Mouse (Mus musculus) MEL (cell line): ENCODE results near the gene Atg7.

Experiments
- CTCF ChIP-seq, 3 experiments: IDR thresholded peaks in 2 of 3; conservative IDR thresholded peaks in 1 of 3; 2 replicates each; pipeline ENCODE4 v1.5.1; 2011 to 2012; ENCODE audit warnings: low read length in 3 of 3, low read depth in 2 of 3, mild to moderate bottlenecking in 2 of 3, improper control_type of control experiment in 1 of 3, inconsistent platforms in 1 of 3, mixed read lengths in 1 of 3, moderate library complexity in 1 of 3; ENCODE audit not compliant: control insufficient read depth in 1 of 3, insufficient read depth in 1 of 3, poor library complexity in 1 of 3, severe bottlenecking in 1 of 3
- ELF1 ChIP-seq: IDR thresholded peaks from 2 replicates; pipeline ENCODE4 v1.6.1; 2014; ENCODE audit warnings: low read depth, mild to moderate bottlenecking, inconsistent platforms, low read length, improper control_type of control experiment, moderate library complexity
- EP300 ChIP-seq, 2 experiments: IDR thresholded peaks; 2 replicates each; pipeline ENCODE4 v1.6.1; 2011; ENCODE audit warnings: improper control_type of control experiment in 2 of 2, low read length in 2 of 2, low read depth in 1 of 2, mild to moderate bottlenecking in 1 of 2
- ETS1 ChIP-seq: IDR thresholded peaks from 2 replicates; pipeline ENCODE4 v1.6.1; 2012; ENCODE audit warnings: low read depth, mild to moderate bottlenecking, inconsistent platforms, low read length, improper control_type of control experiment, moderate library complexity
- GABPA ChIP-seq: IDR thresholded peaks from 2 replicates; pipeline ENCODE4 v1.6.1; 2012; ENCODE audit warnings: low read depth, mild to moderate bottlenecking, inconsistent platforms, low read length, improper control_type of control experiment, moderate library complexity
- MAFK ChIP-seq: IDR thresholded peaks from 2 replicates; pipeline ENCODE4 v1.6.1; 2011; ENCODE audit warnings: low read depth, mild to moderate bottlenecking, low read length, improper control_type of control experiment, borderline replicate concordance
- NELFE ChIP-seq: IDR thresholded peaks from 2 replicates; pipeline ENCODE4 v1.6.1; 2011; ENCODE audit warnings: low read depth, low read length, improper control_type of control experiment
- POLR2A ChIP-seq, 2 experiments: IDR thresholded peaks; 2 replicates each; pipeline ENCODE4 v1.6.1; 2011 to 2012; ENCODE audit warnings: low read length in 2 of 2, mild to moderate bottlenecking in 2 of 2, control low read depth in 1 of 2, improper control_type of control experiment in 1 of 2, low read depth in 1 of 2, moderate library complexity in 1 of 2; ENCODE audit not compliant: control insufficient read depth in 1 of 2, insufficient read depth in 1 of 2, poor library complexity in 1 of 2
- SIN3A ChIP-seq: IDR thresholded peaks from 2 replicates; pipeline ENCODE4 v1.6.1; 2012; ENCODE audit warnings: low read length, improper control_type of control experiment, inconsistent platforms
- TAL1 ChIP-seq: IDR thresholded peaks from 2 replicates; pipeline ENCODE4 v1.6.1; 2012; ENCODE audit warnings: mild to moderate bottlenecking, inconsistent platforms, low read length, moderate library complexity, mixed read lengths
- USF1 ChIP-seq: IDR thresholded peaks from 2 replicates; pipeline ENCODE4 v1.6.1; 2014; ENCODE audit warnings: low read depth, mild to moderate bottlenecking, inconsistent platforms, low read length, improper control_type of control experiment, moderate library complexity
- ZC3H11A ChIP-seq: IDR thresholded peaks from 2 replicates; pipeline ENCODE4 v1.6.1; 2012; ENCODE audit warnings: low read depth, mild to moderate bottlenecking, inconsistent platforms, low read length, improper control_type of control experiment
- ZMIZ1 ChIP-seq: IDR thresholded peaks from 2 replicates; pipeline ENCODE4 v1.6.1; 2012; ENCODE audit warnings: low read depth, mild to moderate bottlenecking, inconsistent platforms, low read length, improper control_type of control experiment, moderate library complexity
- ZNF384 ChIP-seq: IDR thresholded peaks from 2 replicates; pipeline ENCODE4 v1.6.1; 2012; ENCODE audit warnings: low read depth, mild to moderate bottlenecking, inconsistent platforms, low read length, improper control_type of control experiment

DNA sequence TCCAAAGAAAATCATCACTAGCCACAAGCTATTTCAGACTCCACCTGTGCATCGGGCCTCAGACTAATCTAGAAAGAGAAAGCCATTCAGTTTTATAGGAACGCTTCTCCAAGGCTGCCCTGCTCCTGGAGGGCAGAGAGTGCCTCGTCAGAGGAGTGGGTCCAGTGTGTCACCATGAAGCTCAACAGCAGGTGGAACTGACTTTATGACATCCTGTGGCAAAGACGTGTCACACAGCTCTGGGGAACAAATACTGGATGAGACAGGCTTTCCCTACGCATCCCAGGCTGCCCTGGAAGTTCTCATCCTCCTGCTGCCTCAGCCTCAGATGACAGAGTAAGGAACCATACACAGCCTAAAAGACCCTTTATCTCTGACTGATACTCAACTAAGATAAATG is 263.3 kb downstream of the Atg7 start:
- TF ChIP-seq ZNF384: no peak
- no peak for TF ChIP-seq CTCF (IDR thresholded peaks at IDR 0.05 in 2 of 3, conservative IDR thresholded peaks at IDR 0.05 in 1 of 3; ENCODE audit: control insufficient read depth in 1 of 3, insufficient read depth in 1 of 3, low read depth in 2 of 3, low read length in 3 of 3, poor library complexity in 1 of 3, severe bottlenecking in 1 of 3)
- no peak for TF ChIP-seq POLR2A (IDR thresholded peaks at IDR 0.05; ENCODE audit: control insufficient read depth in 1 of 2, insufficient read depth in 1 of 2, low read depth in 1 of 2, low read length in 2 of 2, poor library complexity in 1 of 2)
- TF ChIP-seq ZMIZ1: no peak
- no peak for TF ChIP-seq ETS1
- no peak for TF ChIP-seq TAL1
- no peak for TF ChIP-seq EP300 (IDR thresholded peaks at IDR 0.05; ENCODE audit: low read depth in 1 of 2, low read length in 2 of 2)
- no peak for TF ChIP-seq NELFE
- no peak for TF ChIP-seq ZC3H11A
- no peak for TF ChIP-seq ELF1
- no peak for TF ChIP-seq MAFK
- TF ChIP-seq USF1: no peak
- no peak for TF ChIP-seq GABPA
- TF ChIP-seq SIN3A: no peak
